Mouse (Mus musculus): ENCODE measurements around the gene Map4k5.

The Map4k5 gene

DNA sequence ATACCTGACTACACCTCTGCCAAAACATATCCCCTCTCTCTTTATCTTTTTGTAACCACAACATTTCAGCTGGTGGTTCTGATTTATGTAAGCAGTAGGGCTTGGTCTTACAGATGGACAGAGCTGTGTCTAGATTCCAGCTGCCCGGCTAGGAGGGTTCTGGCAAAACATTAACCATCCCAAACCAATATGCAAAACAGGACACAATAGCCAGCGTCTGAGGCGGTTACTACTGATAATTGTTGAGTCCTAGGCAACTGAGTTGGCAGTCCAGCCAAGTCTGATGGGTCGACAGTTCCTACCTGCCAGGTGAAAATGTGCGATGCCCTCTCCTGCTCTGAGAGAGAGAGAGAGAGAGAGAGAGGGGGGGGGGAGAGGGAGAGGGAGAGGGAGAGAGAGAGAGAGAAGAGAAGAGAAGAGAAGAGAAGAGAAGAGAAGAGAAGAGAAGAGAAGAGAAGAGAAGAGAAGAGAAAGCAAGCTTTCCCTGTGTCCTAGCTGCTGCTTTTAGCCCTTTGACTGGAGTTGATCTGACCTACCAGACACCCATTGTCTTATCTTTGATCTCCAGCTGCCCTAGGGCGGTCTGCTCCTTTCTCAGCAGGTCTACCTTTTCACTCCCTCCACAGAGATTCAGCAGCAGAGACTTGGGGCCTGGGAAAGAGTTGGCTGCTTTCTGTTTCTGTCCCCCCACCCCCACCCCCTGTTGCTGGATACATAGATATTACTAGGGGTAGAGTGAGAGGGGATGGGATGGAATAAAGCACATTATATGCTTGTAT is 109.6 kb downstream of the Map4k5 start:
- no peak for DNase-seq

DNA sequence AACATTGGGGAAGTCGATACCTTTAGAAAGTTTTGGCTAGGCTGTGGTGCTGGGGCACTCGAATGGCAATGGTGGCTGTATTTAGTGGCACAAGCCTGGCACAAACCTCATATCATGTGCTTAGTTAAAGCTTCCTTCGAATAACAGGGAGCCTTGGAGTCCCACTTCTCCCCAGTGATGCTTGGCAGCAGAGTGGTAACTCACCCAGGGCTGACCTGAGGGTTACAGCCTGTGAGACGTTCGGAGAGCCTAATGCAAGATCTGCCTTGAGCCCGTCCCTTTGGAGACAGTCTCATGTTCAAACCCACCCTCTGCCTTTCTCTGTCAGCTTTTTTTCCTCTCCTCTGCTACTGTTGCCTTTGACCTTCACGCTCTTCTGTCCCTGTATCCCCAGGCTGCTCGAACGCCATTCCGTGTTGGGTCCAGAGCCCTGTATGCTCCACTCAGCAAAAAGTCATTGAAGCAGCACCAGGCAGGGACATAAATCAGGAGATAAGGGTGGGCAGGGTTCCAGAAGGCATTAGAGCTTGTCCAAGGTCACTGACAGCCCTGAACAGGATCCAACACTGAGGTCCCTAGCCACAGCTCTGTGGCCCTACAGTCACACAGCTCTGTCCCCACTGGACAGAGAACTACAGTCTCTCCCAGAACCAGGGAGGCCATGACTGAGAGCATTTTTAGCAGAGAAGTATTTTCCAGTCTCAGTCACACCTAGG is 110.9 kb downstream of the Map4k5 start:
- no peak for DNase-seq

DNA sequence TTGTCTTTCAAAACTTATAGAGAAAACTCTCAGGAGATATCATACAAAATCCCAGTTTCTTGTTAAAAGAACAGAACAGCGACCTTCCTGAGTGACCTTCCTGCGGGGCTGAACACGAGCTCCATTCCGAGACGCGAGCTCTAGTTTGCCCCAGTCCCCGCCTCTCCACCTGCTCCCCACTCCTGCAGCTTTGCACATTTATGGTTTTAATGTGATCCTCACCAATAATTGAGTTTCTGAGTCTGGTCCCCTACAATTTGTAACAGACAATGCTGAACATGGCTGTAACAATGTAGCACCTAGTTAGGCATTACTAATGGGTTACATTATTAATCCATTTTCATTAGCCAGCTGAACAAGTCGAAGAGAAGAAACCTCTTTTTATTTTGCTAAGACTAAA is 111.5 kb downstream of the Map4k5 start:
- no peak for DNase-seq

DNA sequence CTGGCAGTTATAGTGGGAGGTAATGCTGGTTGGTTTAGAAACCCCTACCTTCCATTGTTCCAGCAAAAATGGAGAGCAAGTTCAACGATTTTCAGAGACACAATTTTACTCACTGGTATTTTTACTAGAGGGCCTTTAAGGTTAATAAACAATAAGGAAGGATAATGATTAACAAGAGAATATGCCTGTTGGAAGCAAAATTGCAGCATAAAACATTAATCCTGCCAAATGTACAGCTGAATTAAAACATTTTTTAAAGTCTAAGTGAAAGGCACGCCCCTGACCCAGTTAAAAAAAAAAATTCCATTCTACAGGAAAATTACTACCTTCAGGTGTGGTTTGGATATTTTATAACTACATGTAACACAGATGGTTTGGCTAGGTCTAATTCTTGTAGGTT is 115.0 kb downstream of the Map4k5 start:
- DNase-seq = no peak

DNA sequence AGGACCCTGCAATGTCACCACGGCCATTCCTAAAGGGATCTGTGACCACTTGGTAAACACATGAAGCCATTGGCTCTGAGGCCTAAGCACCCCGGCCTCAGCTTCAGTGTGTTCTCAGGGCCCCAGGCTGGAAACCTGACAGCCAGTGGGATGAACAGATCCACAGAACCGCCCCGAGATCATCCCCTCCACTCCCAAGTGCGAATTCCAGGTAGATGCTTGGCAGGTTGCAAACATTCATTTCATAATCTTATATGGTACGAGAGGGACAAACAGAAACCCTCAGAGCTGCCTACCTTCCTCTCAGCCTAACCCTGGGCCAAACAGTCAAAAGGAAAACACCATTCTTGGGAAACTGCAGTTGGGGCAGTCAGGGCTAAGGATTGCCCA is 115.7 kb downstream of the Map4k5 start:
- no peak for DNase-seq

DNA sequence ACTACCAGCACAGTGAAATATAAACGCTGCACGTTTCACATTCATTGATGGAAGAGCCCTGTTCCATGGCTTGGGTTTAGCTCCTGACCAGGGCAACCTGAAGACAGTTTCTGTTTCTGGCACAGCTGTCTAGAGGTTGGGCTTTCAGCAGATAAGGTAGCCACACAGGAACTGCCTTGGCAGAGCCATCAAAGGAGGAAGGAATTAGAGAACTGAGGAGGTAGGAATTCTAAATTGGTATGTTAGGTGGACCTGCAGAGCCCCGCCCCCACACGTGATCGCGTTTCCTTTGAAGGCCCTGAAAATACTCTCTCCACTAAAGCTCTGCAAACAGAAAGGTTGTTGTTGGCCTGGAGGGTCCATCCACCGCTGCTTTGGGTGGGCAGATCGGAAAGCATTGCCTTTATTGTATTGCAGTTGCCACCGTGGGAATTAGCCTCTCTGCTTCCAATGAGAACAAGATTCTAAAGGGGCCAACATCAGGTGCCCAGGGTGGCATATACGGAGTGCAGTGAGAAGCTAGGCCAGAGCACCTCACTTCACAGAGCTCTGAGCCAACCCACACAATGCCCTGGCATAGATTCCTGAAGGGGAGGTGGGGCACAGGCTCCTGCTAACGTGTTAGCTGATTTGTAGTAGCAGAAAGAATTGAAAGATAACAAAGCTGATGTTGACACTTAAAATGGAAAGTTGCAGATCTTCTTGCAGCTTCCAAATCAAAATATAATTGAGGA is 116.2 kb downstream of the Map4k5 start:
- no peak for DNase-seq

DNA sequence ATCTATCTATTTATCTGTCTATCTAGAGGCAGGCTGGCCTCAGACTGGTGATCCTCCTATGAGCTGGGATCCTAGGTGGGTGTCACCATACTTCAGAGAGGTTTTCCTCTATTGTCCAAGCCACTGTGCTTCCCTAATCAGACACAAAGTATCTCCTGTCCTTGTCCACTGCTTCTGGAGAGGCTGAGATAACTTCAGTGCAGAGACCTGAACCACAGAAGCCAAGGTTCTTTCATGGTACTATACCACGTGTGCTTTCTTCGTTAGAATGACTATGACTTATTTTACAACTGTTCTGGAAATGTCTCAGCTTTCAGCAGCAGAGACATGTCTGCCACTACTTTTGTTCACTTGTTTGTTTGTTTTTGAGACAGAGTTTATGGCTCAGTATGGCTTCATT is 124.2 kb downstream of the Map4k5 start:
- DNase-seq = no peak

DNA sequence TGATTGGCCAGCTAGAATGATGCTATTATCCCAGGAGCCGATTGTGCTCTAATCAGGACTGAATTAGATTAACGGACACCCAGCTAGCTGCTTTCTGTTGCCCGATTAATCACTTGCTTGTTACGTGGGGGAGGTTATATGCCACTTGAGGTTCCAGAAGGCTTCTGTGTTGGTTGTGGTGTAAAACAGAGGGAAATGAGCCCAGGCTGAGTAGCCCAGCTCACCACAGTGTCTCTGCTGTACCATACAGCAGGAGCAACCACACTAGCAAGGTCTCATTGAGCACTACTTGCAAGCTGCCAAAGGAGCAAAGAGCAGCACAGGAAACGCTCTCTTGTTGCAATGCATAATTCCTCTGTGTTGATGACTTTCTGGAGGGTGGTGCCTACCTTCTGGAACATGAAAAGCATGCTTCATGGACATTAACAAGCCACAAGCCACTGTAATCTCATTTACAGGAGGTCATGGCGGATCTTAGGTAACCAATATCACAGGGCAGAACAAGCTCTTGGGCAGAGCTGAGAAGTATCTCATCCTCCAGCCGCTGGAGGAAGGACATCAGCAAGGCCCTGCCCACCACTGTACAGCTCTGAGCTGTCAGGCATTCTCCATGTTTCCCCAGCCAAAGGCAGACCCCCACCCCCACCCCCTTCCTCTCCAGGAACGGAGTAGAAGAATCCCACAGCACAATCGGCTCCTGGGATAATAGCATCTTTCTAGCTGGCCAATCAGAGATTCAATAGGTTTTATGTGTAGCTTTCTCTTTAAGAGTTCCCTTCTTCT is 125.3 kb downstream of the Map4k5 start:
- DNase-seq = no peak

DNA sequence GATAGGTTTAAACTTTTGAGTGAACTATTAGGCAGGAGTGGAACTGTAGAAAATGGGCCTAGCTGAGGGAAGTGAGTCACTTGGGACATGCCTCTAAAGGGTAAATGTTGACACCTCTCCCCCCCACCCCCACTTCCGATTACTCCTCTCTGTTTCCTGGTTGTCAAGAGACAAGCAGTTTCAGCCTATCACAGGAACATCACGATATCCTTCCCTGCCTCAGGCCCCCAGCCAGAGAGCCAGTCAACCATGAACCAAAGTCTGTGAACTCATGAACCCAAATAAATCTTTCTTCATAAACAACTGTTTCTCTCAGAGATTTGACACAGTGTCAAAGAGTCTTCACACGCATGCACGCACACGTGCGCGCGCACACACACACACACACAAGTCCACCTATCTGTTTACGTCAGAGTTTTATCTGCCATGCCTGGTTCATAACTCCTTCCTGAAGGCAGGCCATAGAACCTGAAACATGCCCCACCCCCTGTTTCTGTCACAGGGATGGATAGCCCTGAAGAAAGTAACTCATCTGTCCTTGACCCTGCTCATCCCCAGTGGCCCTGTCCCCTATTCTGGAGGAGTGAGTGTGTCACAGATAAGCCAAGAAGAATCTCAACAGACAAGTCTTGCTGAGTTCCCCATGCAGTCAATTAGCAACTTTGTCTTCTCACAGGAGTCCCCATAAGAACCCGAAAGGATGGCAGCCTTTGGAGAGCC is 126.7 kb downstream of the Map4k5 start:
- DNase-seq = no peak

DNA sequence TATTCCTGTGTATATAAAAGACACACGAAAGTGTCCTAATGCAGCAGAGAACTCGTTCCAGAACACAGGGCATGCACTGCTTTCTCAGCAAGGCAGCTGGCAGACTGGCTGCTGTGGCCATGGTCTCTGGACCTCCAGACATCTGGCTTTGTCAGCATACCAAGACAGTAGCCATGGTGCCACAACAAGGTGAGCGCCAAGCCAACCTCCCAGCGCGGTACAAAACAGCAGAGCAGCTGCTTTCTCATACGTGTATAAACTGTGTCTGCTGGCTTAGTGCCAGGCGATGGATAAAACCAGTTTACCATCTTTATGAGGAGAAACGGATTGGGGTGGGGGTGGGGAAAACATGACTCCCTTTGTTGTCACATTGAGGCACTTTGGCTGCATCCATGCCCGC is 127.5 kb downstream of the Map4k5 start:
- DNase-seq = no peak

DNA sequence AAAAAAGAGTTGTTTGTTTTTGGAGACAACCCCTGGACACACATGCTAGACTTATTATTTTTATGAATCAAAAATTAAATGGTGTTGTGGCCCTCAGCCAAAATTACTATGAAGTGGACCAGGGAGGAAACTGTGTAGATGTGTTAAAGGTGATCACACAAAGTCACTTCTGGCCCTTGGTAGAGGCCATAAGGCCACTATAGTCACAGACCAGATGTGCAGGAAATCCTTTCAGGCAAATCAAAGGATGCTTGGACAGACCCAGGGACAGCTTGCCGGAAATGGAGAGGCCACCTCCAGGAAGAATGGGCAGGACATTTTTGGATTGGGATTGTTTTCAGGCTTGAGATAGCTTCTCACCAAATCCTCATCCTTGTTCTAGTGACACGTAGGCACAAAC is 131.4 kb downstream of the Map4k5 start:
- DNase-seq = no peak

DNA sequence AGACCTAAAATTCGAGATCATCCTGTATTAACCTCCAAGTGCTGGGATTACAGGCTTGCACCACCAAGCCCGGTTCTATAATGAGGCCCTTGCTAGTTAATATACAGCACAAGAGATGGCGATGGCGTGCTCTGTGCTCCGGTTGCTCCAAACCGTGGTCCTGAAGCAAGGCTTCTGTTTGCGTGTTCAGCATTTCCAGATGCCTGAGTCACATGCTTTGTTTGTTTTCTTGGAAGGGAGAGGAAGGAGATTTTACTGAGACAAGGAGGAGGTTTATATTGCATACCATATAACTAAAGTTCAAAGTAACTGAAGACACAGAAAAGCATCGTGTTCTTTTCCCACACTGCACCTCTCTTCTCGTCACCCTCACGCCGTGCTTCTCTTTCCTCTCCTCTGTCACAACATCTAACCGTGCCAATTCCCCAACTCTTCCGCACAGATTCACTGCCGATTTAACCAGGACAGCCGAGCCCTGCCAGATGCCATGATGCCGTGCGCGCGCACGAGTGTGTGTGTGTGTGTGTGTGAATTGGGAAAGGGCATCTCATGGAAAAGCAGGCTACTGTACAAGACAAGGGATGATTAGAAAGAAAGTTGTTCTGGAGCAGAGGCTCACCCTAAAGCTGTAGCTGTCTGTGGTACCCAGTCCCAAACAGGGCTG is 132.1 kb downstream of the Map4k5 start:
- no peak for DNase-seq

DNA sequence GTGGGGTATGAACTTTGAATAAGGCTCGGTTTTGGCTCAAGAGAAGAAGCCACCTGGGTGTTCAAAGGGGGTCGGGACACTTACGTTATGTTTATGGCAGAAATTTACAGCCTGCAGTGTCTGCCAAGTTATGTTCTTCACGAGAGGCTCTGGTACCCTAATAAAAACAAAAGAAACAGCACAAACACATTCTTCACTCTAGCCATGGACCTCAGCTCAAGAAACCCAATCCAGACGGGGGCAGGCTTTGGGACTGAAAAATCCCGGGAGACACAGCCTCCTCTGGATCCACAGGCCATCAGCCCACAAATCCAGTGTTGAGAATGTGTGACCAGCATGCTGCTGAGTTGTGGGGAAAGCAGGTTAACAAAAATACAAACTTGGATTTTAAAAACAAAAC is 133.0 kb downstream of the Map4k5 start:
- DNase-seq = no peak

DNA sequence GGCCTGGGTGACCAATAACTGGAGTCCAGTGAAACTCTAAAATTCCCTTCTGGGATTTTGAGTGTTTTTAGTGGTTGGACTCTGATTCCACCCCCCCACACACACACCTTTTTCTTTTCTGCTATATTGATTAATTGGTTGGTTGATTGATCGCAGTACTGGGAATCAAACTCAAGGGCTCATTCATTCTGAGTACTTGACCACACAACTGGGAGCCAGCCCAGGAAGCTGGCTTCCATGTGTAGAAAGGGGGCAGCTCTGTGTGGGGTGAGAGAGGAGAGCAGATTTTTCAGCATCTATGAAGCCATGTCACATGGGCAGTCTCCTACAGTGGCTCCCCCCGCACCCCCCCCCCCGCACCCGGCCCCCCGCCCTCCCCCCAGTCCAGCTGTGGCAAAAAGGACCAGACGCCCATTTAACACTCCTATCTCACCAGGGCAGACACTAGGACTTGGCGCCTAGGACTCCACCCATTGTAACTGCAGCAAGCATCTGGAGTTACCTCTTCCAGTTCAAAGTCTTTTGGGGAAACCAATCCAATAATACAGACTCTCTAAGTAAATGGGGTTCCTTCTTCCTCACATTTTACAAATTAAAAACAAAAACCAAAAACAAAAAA is 133.6 kb downstream of the Map4k5 start:
- DNase-seq = no peak

DNA sequence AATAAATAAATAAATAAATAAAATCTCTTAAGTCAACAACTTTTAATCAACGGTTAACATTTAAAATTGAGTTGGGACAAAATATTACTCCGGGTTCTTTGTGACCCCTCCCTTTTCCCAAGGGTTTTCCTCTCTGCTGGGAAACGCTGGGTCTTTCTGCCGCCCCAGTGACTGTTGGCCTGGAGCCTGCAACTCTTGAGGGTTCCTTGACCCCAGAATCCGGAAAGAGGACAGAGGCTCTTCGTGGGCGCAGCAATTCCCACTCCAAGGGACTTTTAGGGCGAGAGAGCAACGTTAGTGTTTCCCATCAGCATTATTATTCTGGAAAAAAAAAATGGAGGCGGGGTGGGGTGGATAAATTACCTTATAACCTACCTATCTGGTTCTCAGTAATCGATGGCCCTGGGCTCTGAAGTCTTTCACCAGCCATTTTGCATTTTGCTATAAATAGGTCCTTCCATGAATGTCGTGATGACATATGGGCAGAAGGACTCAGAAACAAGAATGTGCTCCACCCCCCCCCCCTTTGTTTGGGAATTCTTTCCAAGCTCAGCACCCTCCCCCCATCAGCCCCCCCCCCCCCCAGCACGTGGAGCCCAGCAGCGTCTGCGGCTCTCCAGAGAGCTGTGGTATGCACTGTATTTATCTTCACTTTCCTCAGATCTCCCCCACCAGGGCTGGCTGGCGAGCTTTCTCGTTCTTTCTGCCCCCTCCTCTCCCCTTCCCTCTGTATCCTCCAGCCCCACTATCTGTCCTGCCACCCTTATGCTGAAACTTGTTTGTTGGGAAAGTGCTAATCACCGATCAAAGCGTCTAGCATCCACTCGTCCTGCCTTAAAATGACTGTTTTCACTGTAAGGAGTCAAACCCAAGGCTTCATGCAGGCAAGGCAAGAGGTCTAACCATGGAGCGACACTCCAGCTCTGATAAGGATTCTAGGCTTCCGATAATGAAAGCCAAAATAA is 134.5 kb downstream of the Map4k5 start:
- DNase-seq = no peak

DNA sequence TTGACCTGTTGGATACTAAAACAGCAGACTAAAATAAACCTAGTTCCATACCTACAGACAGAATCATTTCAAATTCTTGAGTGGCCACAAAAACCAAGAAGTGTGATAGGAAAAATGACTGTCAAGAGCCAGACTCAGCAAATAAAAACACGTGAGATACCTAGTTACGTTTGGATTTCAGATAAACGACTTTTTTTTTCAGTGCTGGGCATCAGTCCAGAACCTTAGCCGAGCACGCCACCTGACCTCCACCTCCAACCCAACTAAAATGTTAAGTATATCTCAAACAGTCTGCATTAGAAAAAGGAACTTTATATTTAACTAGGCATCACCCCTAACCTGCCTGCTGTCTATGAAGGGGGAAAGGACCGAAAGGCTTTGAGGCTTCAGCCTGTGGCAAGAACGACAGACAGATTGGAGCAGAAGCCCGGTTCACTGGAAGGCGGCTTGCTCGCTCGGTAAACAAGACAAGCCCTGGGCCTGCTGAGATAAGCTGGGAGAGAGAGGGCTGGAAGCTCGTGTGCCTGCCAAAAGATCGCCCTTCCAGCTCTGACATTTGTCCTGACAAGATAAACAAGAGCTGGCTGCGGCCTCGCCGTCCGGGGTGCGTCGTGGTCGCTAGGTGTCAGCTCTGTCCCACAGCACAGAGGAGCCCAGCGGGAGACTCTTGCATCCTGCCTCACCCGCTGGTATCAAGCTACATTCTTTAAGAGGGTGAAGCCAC is 135.4 kb downstream of the Map4k5 start:
- peak; percentile 85 to 87 for DNase-seq

DNA sequence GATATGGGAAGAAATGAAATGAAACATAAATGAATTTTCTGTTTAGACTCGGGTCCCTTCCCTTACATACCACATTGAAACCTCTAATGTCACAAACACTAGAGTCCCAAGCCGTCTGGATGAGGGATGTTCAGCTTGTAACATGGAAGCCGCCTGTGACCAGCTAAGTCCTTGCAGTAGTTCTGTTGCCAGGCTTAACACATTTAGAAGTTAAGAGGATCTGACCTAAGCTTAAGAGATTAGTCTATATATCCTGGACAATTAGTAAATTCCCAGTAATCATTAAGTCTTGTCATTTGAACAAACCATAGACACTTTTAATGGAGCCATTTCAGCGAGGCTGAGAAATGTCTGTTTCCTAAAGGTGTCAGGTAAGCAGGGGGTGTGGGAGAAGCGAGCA is 137.0 kb downstream of the Map4k5 start:
- DNase-seq = no peak

DNA sequence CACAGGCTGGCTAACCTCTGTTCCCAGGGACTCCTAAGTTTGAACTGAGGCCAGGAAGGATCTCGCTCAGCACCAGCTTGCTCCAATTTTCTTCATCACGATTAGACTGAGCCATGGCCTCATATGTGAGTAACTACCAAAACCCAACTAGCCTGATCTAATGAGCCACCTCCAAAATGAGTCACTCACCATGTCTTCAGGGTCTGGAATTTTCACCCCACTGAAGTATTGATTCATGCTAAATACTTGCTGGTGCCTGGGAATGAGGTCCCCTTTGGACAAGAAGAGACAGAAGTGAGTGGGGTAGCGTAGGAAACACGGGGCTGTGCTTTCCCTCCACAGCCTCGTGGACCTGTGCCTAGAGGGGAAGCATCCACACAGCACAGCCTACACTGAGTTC is 139.1 kb downstream of the Map4k5 start:
- DNase-seq = no peak
